Mouse (Mus musculus) WW6 (cell line): ENCODE data around the gene Lfng.

Source experiments
- DNase-seq: peaks from one replicate; pipeline ENCODE4 v3.0.0-alpha.2; 2013; ENCODE audit warnings: low read depth, low spot score

Lfng gene

GRCm38 (mm10) chr5:140639312-140639711, 32.2 kb downstream of the Lfng start:
- DNase-seq: no peak

- no peak for DNase-seq
Observed at GRCm38 (mm10) chr5:140639871-140640270, 32.8 kb downstream of the Lfng start.

GRCm38 (mm10) chr5:140640812-140641211, 33.7 kb downstream of the Lfng start:
- DNase-seq: no peak

- no peak for DNase-seq
Observed at GRCm38 (mm10) chr5:140641254-140641928, 34.3 kb downstream of the Lfng start.

GRCm38 (mm10) chr5:140642076-140642475, 35.0 kb downstream of the Lfng start:
- DNase-seq: no peak

GRCm38 (mm10) chr5:140644263-140644662, 37.1 kb downstream of the Lfng start:
- no peak for DNase-seq

GRCm38 (mm10) chr5:140644702-140645201, 37.6 kb downstream of the Lfng start:
- no peak for DNase-seq

GRCm38 (mm10) chr5:140645454-140645853, 38.3 kb downstream of the Lfng start:
- DNase-seq: no peak

GRCm38 (mm10) chr5:140646171-140646570, 39.1 kb downstream of the Lfng start:
- DNase-seq: no peak

- DNase-seq: no peak
Observed at GRCm38 (mm10) chr5:140647031-140647760, 40.1 kb downstream of the Lfng start.

GRCm38 (mm10) chr5:140647821-140648518, 40.9 kb downstream of the Lfng start:
- DNase-seq: no peak

GRCm38 (mm10) chr5:140648519-140649100, 41.5 kb downstream of the Lfng start, which contains the start of gene Ttyh3:
Gene Ttyh3, minus strand, starts transcription at chr5:140649031.
- no peak for DNase-seq

GRCm38 (mm10) chr5:140649101-140649667, 42.1 kb downstream of the Lfng start:
- DNase-seq: peak; percentile 89

- no peak for DNase-seq
Observed at GRCm38 (mm10) chr5:140649881-140650414, 42.8 kb downstream of the Lfng start.

- no peak for DNase-seq
Observed at GRCm38 (mm10) chr5:140651231-140651630, 44.1 kb downstream of the Lfng start.

- DNase-seq: no peak
Observed at GRCm38 (mm10) chr5:140652587-140652986, 45.5 kb downstream of the Lfng start.

GRCm38 (mm10) chr5:140654096-140654845, 47.2 kb downstream of the Lfng start:
- no peak for DNase-seq

- DNase-seq: no peak
Observed at GRCm38 (mm10) chr5:140659607-140660272, 52.6 kb downstream of the Lfng start.

- DNase-seq: no peak
Observed at GRCm38 (mm10) chr5:140660398-140660797, 53.3 kb downstream of the Lfng start.

- no peak for DNase-seq
Observed at GRCm38 (mm10) chr5:140661427-140661826, 54.3 kb downstream of the Lfng start.
